Mouse (Mus musculus) kidney, postnatal 14 days (tissue): Measurements from ENCODE around the gene Foxc1.

Source experiments
- DNase-seq: peaks from one replicate; pipeline ENCODE4 v3.0.0; 2022; ENCODE audit warnings: mixed read lengths

The Foxc1 gene

GRCm38 (mm10) chr13:31806890-31807735, 680 bp downstream of the Foxc1 start:
- DNase-seq, result peak; percentile 48

DNA sequence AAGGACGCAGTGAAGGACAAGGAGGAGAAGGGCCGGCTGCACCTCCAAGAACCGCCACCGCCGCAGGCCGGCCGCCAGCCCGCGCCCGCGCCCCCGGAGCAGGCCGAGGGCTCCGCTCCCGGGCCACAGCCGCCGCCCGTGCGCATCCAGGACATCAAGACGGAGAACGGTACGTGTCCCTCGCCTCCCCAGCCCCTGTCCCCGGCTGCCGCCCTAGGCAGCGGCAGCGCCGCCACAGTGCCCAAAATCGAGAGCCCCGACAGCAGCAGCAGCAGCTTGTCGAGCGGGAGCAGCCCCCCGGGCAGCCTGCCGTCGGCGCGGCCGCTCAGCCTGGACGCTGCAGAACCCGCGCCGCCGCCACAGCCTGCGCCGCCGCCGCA, 1.3 kb downstream of the Foxc1 start:
- DNase-seq, result peak; percentile 33

GRCm38 (mm10) chr13:31808116-31808803, 1.8 kb downstream of the Foxc1 start:
- peak; percentile 63 for DNase-seq

- no peak for DNase-seq
Measured at GRCm38 (mm10) chr13:31808804-31809420, 2.5 kb downstream of the Foxc1 start.

- DNase-seq, result no peak
Measured at GRCm38 (mm10) chr13:31809701-31810100, 3.3 kb downstream of the Foxc1 start.

GRCm38 (mm10) chr13:31810375-31810692, 3.9 kb downstream of the Foxc1 start:
- DNase-seq, result no peak

DNA sequence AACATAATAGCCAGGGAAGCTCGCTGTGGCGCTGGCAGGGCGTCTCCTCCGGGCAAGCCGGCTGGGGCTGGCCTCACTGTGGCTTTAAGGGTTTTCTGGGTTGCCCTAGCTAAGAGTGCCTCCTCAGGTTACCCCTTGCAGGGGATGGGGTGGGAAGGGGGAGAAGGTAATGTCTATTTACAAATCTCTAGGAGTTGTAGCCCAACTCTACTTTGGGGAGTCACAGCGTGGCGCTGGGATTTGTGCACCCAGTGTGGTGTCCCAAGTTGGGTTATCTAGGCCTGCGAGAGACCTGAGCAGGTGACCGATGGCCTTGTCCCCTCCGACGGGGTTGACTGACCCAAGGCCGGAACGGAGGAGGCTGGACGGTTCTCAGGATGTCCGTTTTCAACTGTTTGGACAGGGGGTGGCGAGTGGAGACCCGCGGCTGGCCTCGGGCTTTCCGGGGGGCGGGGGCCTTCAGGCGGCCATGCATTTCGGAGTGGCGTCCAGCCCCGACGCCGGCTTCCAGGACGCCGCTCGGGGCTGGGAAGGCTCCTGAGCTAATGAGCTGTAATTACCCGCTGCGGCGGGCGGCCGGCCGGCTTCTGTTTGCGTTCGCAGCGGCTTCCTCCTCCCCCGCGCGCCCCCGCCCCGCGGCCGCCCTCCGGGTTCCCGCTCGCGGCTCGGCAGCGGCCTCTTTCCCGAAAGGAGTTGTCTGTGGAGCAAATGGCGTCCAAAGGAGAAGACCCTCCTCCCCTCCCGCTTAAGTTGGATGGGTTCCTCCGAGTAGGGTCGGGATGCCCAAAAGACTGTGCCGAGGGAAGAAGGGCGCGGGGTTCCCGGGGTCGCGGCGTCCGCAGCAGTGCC, 4.5 kb downstream of the Foxc1 start:
- peak; percentile 42 for DNase-seq

DNA sequence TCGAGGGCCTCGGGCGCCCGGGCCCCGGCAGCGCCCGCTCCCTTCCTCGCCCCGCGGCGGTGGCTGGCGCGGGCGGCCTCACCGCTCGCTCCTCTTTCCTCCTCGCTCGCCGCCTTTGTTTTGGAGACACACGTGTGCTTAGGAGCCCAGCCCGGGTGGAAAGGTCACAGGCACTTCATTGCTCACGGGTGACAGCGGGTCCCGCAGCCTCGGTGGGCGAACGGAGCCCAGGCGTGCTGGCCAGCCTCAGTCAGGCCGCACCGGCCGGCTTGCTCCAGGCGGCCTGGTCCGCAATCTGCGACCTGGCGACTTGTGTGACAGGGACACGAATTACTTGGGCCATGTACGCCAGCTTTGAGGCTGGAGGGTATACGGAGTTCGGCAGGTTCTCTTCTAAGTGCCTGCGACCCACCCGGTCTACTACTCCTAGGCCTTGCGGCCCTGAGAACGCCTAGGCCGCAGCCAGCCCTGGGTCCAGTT, 5.1 kb downstream of the Foxc1 start:
- no peak for DNase-seq

- no peak for DNase-seq
Measured at GRCm38 (mm10) chr13:31812701-31813100, 6.3 kb downstream of the Foxc1 start.

DNA sequence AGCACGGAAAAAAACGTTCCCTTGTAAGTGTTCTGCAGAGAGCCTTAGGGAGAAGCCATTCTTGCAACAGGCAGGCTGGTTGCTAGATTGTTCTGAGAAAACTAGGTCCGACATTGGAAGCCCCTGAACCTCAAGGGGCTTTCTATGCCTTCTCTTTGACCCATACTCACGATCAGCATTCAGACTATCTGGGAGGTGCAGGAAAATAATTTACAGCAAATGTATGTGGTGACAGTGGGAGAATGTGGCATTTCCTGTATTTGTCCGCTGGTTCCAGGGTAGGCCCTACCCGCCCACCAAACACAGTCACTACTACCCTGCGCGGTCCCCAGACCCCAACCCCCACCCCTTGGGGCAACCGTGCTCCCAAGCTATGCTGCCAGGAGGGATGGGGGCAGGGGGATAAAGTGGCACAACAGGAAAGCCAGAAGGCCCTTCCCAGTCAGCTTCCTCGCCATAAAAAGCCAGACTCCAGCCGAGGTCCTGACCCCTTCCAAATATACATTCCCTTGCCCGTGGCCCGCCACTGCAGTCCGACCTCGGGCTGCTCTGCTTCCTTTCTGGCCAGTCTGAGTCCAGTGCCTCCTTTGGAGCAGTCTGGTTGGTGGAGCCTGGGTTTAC, 9.1 kb downstream of the Foxc1 start:
- DNase-seq, result no peak

DNA sequence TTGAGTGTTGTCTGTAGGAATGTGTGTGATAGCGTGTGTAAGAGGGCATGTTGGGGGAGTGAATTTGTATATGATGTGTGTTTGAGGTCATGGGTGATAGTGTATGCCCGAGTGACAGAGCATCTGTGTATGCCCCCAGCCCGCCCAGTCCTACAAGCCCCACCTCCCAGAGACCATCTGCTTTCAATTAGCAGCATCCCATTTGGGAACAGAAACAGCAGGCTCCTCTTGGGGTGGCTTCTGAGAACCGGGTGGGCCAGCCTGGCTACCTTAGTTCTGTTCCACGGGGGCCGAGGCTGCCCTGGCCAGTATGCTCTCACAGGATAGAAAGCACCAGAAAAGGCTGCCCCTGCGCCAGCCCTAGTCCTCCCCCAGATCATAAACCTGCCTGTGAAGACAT, 11.9 kb downstream of the Foxc1 start:
- no peak for DNase-seq

GRCm38 (mm10) chr13:31819664-31820405, 13.4 kb downstream of the Foxc1 start:
- no peak for DNase-seq

GRCm38 (mm10) chr13:31820587-31821017, 14.2 kb downstream of the Foxc1 start:
- DNase-seq, result peak; percentile 55

DNA sequence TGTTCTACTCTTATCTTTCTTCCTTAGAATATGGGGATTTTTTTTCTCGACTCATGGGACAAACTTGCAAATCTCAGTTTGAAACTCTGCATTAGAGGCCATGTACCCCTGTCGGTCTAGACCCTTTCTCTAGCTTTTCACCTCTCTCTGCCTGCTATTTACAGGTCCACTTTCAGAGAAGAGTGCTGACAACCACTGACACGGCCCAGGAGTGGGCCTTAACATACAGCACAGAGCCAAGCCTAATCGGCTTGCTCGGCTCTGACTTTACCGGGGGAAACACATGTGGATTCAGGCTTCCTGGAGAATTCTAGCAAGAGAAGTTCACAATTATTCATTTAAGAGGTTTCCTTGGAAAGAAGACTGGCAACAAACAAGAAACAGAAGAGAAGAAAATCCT, 14.6 kb downstream of the Foxc1 start:
- DNase-seq, result no peak

DNA sequence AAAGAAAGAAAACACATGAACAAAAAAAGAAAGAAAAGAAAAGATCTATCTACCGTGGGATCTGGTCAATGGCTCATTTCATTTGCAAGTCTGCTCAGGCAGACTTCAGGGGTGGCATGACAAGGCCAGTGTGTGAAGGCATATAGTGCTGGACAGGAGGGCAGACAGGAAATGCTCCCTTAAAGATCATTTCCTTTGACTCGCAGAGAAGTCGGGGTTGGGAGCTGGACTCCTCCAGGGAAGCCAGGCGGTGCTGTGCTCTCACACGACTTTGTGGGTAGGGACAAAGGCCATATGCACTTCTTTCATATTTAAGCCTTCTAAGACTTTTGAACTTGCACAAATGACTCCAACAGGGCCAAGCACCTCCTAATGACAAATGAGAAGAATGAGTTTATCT, 16.9 kb downstream of the Foxc1 start:
- DNase-seq, result no peak

GRCm38 (mm10) chr13:31825180-31825579, 18.7 kb downstream of the Foxc1 start:
- no peak for DNase-seq

DNA sequence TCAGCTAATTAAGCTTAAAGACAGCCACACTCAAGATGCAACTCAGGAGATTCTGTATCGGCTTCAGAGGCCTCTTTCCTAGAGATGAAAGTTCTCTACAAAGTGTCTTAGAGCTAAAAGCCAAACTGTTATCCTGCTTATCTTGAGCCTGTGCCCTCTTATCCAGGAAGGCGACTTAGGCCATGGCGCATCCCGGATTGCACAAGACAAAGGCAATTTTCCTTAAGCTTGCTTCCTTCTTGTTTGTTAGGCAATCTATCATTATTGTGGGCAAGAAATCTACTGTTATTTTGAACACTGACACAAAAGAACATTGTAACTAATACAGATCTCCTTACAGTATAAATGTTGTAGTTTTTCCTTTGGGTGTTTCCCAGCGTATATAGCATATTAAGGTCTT, 20.7 kb downstream of the Foxc1 start:
- no peak for DNase-seq

- DNase-seq, result no peak
Measured at GRCm38 (mm10) chr13:31827820-31828332, 21.4 kb downstream of the Foxc1 start.

DNA sequence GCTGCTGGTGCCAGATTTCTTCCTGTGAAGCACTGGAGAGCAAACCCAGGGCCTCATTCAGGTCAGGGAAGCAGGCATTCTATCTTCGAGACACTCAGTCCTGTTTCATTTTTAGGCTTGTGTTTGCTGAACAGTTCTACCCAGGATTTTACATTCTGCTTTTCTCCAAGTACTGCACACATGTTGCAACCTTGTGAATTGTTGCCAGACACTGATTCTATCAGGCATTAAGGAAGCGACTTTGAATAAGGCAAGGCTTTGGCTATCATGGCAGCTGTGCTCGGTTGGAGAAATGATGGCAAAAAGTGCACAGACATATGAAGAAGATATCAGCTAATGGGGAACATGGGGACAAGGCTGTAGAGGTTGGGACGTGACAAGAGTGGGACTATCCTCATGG, 22.0 kb downstream of the Foxc1 start:
- DNase-seq, result no peak

DNA sequence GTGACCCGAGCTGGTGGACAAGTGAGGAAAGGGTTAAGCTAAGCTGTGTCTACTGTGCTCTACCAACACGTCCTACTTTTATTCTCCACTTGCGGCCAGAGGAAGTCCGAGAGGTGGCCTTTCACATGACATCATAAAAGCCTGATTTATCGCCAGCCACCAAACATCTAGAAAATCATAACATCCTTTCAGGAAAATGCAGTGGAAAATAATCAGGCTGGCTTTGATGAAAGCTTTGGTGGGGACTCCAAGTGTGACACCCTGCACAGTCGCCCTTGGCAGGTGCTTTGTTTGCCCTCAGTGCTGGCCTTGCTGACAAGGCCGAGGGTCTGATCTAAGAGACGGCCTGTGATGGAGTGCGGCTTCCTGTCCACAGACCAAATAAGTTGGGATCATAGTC, 23.9 kb downstream of the Foxc1 start:
- DNase-seq, result peak; percentile 52

DNA sequence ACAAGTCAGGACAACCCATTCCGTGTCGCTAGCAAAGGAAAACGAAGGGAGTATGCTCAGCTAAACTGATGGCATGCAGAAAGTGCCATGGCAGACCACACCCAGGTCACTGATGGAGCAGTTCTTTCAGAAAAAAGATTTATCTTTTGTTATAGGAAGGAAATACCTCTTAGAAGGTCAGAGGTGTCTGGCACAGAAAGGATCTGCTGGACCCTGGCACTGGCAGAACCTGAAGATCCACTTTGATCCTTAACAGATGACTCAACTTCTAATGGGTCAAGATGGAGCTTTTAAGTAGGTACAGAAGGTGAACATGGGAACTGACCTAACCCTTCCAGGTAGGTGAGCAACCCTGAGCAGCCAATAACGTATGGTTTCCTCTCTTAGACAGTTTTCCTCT, 29.4 kb downstream of the Foxc1 start:
- no peak for DNase-seq
